Mouse (Mus musculus): ENCODE measurements around the gene Bbs1. TPM values are rescaled to one million over a fixed set of nuclear protein-coding genes. Genes with fewer than 3 reads are reported as not detected.
"Not testable (repeated sequence)": the region's sequence is repeated elsewhere in the genome, so short reads cannot be mapped to it uniquely, and the experiment has no call there.

Bbs1 gene
- polyA plus RNA-seq, 1 experiment from 2014 or later: 5.2 TPM

DNA sequence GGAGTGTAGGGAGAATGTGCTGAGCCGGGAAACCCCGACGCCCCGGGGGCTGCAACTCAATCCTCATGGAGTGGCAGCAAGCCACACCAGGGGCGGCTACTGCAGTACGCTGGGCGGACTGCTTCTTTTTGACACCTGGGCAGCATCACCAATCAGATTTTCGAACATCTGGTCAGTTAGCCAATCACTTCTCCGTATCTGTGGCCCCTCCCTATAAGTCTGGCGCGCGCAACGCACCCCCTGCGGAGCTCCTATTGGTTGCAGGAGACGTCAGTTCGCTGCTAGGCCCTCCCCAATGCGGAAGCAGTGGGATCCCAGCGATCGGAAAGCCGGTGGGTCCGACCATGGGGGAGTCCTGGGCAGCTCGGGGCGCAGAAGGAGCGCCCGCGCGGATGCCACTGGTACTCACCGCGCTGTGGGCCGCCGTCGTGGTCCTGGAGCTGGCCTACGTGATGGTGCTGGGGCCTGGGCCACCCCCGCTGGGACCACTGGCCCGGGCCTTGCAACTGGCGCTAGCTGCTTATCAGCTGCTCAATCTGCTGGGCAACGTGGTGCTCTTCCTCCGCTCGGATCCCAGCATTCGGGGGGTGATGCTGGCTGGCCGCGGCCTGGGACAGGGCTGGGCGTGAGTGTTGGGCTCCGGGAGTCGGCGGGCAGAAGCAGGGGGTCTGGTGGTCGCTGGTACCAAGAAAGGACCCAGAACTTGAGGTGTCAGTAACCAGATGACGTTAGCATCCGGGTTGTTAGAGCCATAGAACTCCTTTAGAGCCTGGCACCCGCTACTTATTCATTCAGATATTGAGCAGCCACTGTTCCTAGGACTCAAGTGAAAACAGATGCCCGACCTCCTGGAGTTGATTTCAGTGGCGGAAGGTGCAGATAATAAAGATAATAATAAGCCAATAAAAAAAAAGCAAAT, 27.8 kb downstream of the Bbs1 start, which contains the start of gene Zdhhc24:
Gene Zdhhc24 (plus strand): TSS at position 264 of the 919 bp plus-strand sequence.
- Histone ChIP-seq H3K36me3 (no peaks in the 10 kb centered on the region), H3K4me1 (peaks cover 29% of the 10 kb centered on the region), H3K27me3 (no peaks in the 10 kb centered on the region), H3K9ac (peak within 1 kb of the TSS; percentile 92), H3K4me2 (peak within 1 kb of the TSS; percentile 89), H3K9me3 (replicated peaks) (no peaks in the 10 kb centered on the region), H3K4me3 (replicated peaks) (peak within 1 kb of the TSS; percentile 99), H3K27ac (peak within 1 kb of the TSS; percentile 88)
- WGBS: 2% methylated on average over 52 of the region's 52 CpGs
- peak; percentile 98 for ATAC-seq (replicated peaks; ENCODE audit: low FRiP score)

DNA sequence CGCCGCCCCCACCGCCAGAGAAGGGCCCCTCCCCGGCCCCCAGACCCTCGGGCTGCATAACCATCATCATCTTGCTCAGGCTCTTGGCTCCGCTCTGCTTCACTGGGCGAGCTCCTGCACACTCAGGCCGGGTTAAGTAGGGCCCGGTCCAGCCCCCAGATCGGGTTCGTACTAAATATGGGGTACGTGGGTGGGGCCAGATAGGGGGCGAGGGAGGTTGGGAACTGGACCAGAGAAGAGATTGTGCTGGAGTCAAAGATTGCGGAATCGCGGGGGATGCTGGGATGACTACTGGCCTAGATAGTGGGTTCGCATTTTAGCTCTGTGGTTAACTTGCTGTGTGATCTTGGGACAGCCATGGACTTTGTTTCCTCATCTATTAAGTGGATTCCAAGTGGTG, 28.6 kb downstream of the Bbs1 start, which contains the start of gene Actn3:
Gene Actn3 (minus strand): TSS at position 125 of the 400 bp plus-strand sequence.
- H3K4me1 ChIP-seq: peaks cover 29% of the 10 kb centered on the region
- H3K36me3 ChIP-seq: no peaks in the 10 kb centered on the region
- no peaks in the 10 kb centered on the region for H3K9me3 ChIP-seq (replicated peaks)
- H3K27ac ChIP-seq: peak within 1 kb of the TSS; percentile 88
- peak; percentile 49 for ATAC-seq (replicated peaks; ENCODE audit: low FRiP score)
- H3K4me3 ChIP-seq (replicated peaks): peak within 1 kb of the TSS; percentile 99
- peak within 1 kb of the TSS; percentile 92 for H3K9ac ChIP-seq
- H3K27me3 ChIP-seq: no peaks in the 10 kb centered on the region
- peak within 1 kb of the TSS; percentile 89 for H3K4me2 ChIP-seq
- under 1% methylated on average over 17 of the region's 17 CpGs for WGBS

GRCm38 (mm10) chr19:4876755-4877154, 29.7 kb downstream of the Bbs1 start:
- H3K27ac ChIP-seq: no peak overlapping the region
- H3K36me3 ChIP-seq: no peaks in the 10 kb centered on the region
- no peaks in the 10 kb centered on the region for H3K9me3 ChIP-seq (replicated peaks)
- WGBS: 32% methylated on average over 3 of the region's 3 CpGs
- ATAC-seq (replicated peaks; ENCODE audit: low FRiP score): no peak
- peak overlapping the region; percentile 89 for H3K4me2 ChIP-seq
- no peak overlapping the region for H3K4me3 ChIP-seq (replicated peaks)
- H3K4me1 ChIP-seq: peaks cover 29% of the 10 kb centered on the region
- no peaks in the 10 kb centered on the region for H3K27me3 ChIP-seq
- no peak overlapping the region for H3K9ac ChIP-seq

DNA sequence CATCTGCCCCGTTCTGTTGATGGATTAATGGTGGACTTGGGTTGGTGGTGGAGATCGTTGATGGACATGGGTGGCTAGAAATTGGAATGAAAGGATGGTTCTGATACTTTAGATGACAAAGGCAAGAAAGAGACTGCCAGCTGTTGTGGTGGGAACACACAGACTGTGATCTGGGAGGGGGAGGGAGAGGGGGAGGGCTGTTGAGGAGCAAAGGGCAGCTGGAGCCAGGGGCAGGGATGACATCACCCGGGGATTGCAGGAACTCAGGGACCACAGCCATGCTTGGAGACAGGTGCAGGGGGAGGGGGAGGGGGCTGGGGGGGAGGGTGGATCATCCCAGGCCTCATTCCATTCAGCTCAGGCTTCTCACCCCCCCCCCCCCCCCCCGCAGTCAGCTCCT, 30.2 kb downstream of the Bbs1 start:
- H3K4me1 ChIP-seq: peaks cover 29% of the 10 kb centered on the region
- ATAC-seq (replicated peaks; ENCODE audit: low FRiP score): no peak
- no peaks in the 10 kb centered on the region for H3K9me3 ChIP-seq (replicated peaks)
- H3K27me3 ChIP-seq: no peaks in the 10 kb centered on the region
- H3K9ac ChIP-seq: no peak overlapping the region
- no peak overlapping the region for H3K4me3 ChIP-seq (replicated peaks)
- no peaks in the 10 kb centered on the region for H3K36me3 ChIP-seq
- H3K27ac ChIP-seq: no peak overlapping the region
- 60% methylated on average over 2 of the region's 4 CpGs for WGBS
- no peak overlapping the region for H3K4me2 ChIP-seq

- ATAC-seq (replicated peaks; ENCODE audit: low FRiP score); H3K27ac ChIP-seq; H3K9me3 ChIP-seq (replicated peaks); H3K36me3 ChIP-seq; H3K9ac ChIP-seq; H3K4me2 ChIP-seq; H3K27me3 ChIP-seq; H3K4me3 ChIP-seq (replicated peaks): not testable (repeated sequence)
- 90% methylated on average over 1 of the region's 1 CpGs for WGBS
- H3K4me1 ChIP-seq: peaks cover 23% of the 10 kb centered on the region
Measured at GRCm38 (mm10) chr19:4874613-4875012, 31.8 kb downstream of the Bbs1 start.

- Histone ChIP-seq H3K9ac (no peak overlapping the region), H3K4me1 (peaks cover 7% of the 10 kb centered on the region), H3K4me2 (peak overlapping the region; percentile 48), H3K9me3 (replicated peaks) (no peaks in the 10 kb centered on the region), H3K4me3 (replicated peaks) (peak overlapping the region; percentile 15; the same call in 1 of the 2 replicates), H3K36me3 (peaks cover 8% of the 10 kb centered on the region; the same call in 1 of the 2 replicates), H3K27me3 (peaks cover 6% of the 10 kb centered on the region; the same call in 1 of the 2 replicates), H3K27ac (no peak overlapping the region)
- no peak; the same call in 1 of the 2 replicates for ATAC-seq (replicated peaks; ENCODE audit: low FRiP score)
- WGBS: 10% methylated on average over 17 of the region's 17 CpGs
Measured at GRCm38 (mm10) chr19:4865147-4865546, 41.3 kb downstream of the Bbs1 start.

DNA sequence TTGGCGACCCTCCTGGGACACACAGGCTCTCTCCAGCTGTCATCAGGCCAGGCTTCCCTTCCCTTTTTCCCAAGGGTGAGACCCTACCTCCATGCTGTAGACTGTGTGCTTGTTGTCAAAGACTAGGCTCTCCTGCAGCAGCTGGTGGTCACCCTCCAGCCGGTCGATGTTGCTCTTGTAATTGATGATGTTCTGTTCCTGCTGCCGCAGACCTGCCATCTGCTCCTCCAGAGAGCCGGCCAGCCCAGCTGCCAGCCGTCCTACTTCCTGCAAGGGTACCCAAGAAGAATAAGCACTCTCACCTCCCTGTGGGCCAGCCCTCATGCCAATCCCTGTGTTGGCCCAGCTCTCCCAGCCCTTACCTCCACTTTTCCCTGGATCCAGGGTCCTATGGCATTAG, 43.4 kb downstream of the Bbs1 start:
- H3K9me3 ChIP-seq (replicated peaks): no peaks in the 10 kb centered on the region
- WGBS: 65% methylated on average over 6 of the region's 6 CpGs
- ATAC-seq (replicated peaks; ENCODE audit: low FRiP score): no peak

DNA sequence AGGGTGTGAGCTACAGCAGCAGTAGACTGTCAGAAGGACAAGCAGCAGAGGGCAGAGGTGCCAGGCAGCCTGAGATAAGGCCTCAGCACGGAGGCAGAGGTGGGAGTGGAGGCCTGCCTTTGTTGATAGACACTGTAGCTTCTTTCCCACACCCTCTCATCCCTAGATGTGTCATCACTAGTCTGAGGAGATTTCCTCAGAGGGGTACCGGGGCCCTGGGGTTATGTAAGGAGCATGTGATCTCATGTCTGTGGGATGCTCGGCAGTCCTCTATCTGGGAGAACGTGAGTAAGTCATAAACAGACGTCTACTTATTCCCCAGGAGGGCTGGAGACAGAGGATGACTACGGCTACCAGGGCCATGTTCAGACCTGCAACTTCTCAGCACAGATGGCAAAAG, 47.3 kb downstream of the Bbs1 start:
- Histone ChIP-seq H3K9ac (no peak overlapping the region), H3K4me2 (no peak overlapping the region), H3K4me3 (replicated peaks) (no peak overlapping the region), H3K4me1 (peaks cover 13% of the 10 kb centered on the region), H3K27me3 (no peaks in the 10 kb centered on the region), H3K9me3 (replicated peaks) (no peaks in the 10 kb centered on the region), H3K36me3 (peaks cover 9% of the 10 kb centered on the region; the same call in 1 of the 2 replicates), H3K27ac (no peak overlapping the region)
- ATAC-seq (replicated peaks; ENCODE audit: low FRiP score): no peak; the same call in 1 of the 2 replicates
- WGBS: 73% methylated on average over 6 of the region's 6 CpGs

More for the DNA sequence above, 43.4 kb downstream of the Bbs1 start:
- Histone ChIP-seq H3K36me3 (peaks cover 9% of the 10 kb centered on the region; the same call in 1 of the 2 replicates), H3K4me3 (replicated peaks) (no peak overlapping the region), H3K27me3 (0 out of 2 replicates have a peak, but pooled peaks cover 3% of the 10 kb centered on the region), H3K4me2 (no peak overlapping the region), H3K9ac (no peak overlapping the region), H3K4me1 (peaks cover 7% of the 10 kb centered on the region), H3K27ac (no peak overlapping the region)

GRCm38 (mm10) chr19:4855951-4856350, 50.5 kb downstream of the Bbs1 start:
- peak overlapping the region; percentile 59; the same call in 1 of the 2 replicates for H3K4me3 ChIP-seq (replicated peaks)
- no peak for ATAC-seq (replicated peaks; ENCODE audit: low FRiP score)
- WGBS: 84% methylated on average over 4 of the region's 4 CpGs

DNA sequence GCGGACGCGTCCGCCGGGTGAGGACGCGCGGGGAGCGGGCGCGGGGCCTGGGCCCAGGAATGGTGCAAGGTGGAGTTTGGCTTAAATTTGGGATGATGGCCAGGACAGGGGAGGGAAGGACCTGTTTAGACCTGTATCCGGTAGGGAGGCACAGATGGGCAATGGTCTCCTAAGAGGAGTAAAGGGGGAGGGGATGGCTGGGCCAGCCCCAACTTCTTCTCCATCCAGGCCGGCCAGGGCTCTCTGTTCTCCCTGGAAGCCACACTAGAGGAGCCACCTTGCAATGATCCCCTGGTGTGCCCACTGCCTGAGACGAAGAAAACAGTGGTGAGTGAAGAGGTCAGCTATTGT, 51.0 kb downstream of the Bbs1 start:
- peak; percentile 67 for ATAC-seq (replicated peaks; ENCODE audit: low FRiP score)
- Histone ChIP-seq H3K4me1 (peaks cover 13% of the 10 kb centered on the region), H3K27me3 (0 out of 2 replicates have a peak, but pooled peaks cover 6% of the 10 kb centered on the region), H3K9ac (peak overlapping the region; percentile 62), H3K9me3 (replicated peaks) (no peaks in the 10 kb centered on the region), H3K4me3 (replicated peaks) (peak overlapping the region; percentile 59), H3K36me3 (0 out of 2 replicates have a peak, but pooled peaks cover 4% of the 10 kb centered on the region), H3K4me2 (peak overlapping the region; percentile 85), H3K27ac (peak overlapping the region; percentile 9)
- WGBS: under 1% methylated on average over 14 of the region's 14 CpGs

More at GRCm38 (mm10) chr19:4855951-4856350, 50.5 kb downstream of the Bbs1 start:
- peaks cover 13% of the 10 kb centered on the region for H3K4me1 ChIP-seq
- no peak overlapping the region for H3K9ac ChIP-seq
- H3K27ac ChIP-seq: no peak overlapping the region
- peak overlapping the region; percentile 85 for H3K4me2 ChIP-seq
- H3K9me3 ChIP-seq (replicated peaks): no peaks in the 10 kb centered on the region
- H3K36me3 ChIP-seq: peaks cover 9% of the 10 kb centered on the region; the same call in 1 of the 2 replicates
- 0 out of 2 replicates have a peak, but pooled peaks cover 4% of the 10 kb centered on the region for H3K27me3 ChIP-seq

- H3K4me3 ChIP-seq (replicated peaks): peak within 1 kb of the TSS; percentile 59
- H3K27me3 ChIP-seq: 0 out of 2 replicates have a peak, but pooled peaks cover 6% of the 10 kb centered on the region
- H3K36me3 ChIP-seq: no peaks in the 10 kb centered on the region
- ATAC-seq (replicated peaks; ENCODE audit: low FRiP score): peak; percentile 90
- H3K4me2 ChIP-seq: peak within 1 kb of the TSS; percentile 85
- H3K9me3 ChIP-seq (replicated peaks): no peaks in the 10 kb centered on the region
- peaks cover 13% of the 10 kb centered on the region for H3K4me1 ChIP-seq
- peak within 1 kb of the TSS; percentile 9 for H3K27ac ChIP-seq
- H3K9ac ChIP-seq: peak within 1 kb of the TSS; percentile 62
- 4% methylated on average over 45 of the region's 45 CpGs for WGBS
Measured at GRCm38 (mm10) chr19:4854552-4855469, 51.6 kb downstream of the Bbs1 start, which contains the start of gene Ctsf. TSS of gene Ctsf (plus strand) at chr19:4855130.

Data from kidney, embryonic 15.5 days (tissue).